Mouse (Mus musculus): ENCODE data around the gene Esyt1. TPM values are rescaled to one million over a fixed set of nuclear protein-coding genes. Genes with fewer than 3 reads are reported as not detected.
"Not testable (repeated sequence)": the region's sequence is repeated elsewhere in the genome, so short reads cannot be mapped to it uniquely, and the experiment has no call there.

Esyt1 gene
- polyA plus RNA-seq, 1 experiment from 2014 or later: 12.6 TPM

DNA sequence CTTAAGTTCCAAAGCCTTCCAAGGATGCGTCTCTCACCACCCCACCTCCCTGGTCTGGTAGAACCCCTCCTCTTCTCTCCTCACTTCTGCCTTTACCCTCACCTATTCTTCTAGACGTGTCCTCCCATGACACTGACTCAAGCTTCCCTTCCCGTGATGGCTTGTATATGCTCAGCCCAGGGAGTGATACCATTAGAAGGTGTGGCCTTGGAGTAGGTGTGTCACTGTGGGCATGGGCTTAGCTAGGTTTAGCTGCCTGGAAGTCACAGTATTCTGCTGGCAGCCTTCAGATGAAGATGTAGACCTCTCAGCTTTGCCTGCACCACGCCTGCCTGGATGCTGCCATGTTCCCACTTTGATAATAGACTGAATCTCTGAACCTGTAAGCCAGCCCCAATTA is 10.6 kb downstream of the Esyt1 start:
- Histone ChIP-seq H3K4me3 (ENCODE audit: low read depth, low read length) (no peak overlapping the region), H3K36me3 (ENCODE audit: control insufficient read depth, insufficient read depth, low read length) (no peaks in the 10 kb centered on the region), H3K4me2 (replicated peaks; ENCODE audit: low read depth, low read length) (no peak overlapping the region), H3K27ac (ENCODE audit: low read depth, low read length) (no peak overlapping the region), H3K4me1 (replicated peaks; ENCODE audit: control insufficient read depth, insufficient read depth, low read length) (no peaks in the 10 kb centered on the region), H3K27me3 (ENCODE audit: control insufficient read depth, insufficient read depth, low read length) (peaks cover 28% of the 10 kb centered on the region), H3K9me3 (ENCODE audit: control insufficient read depth, low read length) (no peaks in the 10 kb centered on the region), H3K9ac (ENCODE audit: low read depth, low read length) (no peak overlapping the region)
- 75% methylated on average over 4 of the region's 4 CpGs for WGBS
- DNase-seq (ENCODE audit: low spot score) (no peak), ATAC-seq (ENCODE audit: low FRiP score) (no peak)

- peaks cover 14% of the 10 kb centered on the region for H3K27me3 ChIP-seq (ENCODE audit: control insufficient read depth, insufficient read depth, low read length)
- no peak overlapping the region for H3K4me2 ChIP-seq (replicated peaks; ENCODE audit: low read depth, low read length)
- 85% methylated on average over 12 of the region's 12 CpGs for WGBS
- no peak overlapping the region for H3K4me3 ChIP-seq (ENCODE audit: low read depth, low read length)
- no peak overlapping the region for H3K27ac ChIP-seq (ENCODE audit: low read depth, low read length)
- no peak overlapping the region for H3K9ac ChIP-seq (ENCODE audit: low read depth, low read length)
- no peaks in the 10 kb centered on the region for H3K36me3 ChIP-seq (ENCODE audit: control insufficient read depth, insufficient read depth, low read length)
- ATAC-seq (ENCODE audit: low FRiP score) (no peak), DNase-seq (ENCODE audit: low spot score) (no peak)
- H3K4me1 ChIP-seq (replicated peaks; ENCODE audit: control insufficient read depth, insufficient read depth, low read length): no peaks in the 10 kb centered on the region
- H3K9me3 ChIP-seq (ENCODE audit: control insufficient read depth, low read length): no peaks in the 10 kb centered on the region
These were observed 13.9 kb downstream of the Esyt1 start for GRCm38 (mm10) chr10:128511761-128512160.

DNA sequence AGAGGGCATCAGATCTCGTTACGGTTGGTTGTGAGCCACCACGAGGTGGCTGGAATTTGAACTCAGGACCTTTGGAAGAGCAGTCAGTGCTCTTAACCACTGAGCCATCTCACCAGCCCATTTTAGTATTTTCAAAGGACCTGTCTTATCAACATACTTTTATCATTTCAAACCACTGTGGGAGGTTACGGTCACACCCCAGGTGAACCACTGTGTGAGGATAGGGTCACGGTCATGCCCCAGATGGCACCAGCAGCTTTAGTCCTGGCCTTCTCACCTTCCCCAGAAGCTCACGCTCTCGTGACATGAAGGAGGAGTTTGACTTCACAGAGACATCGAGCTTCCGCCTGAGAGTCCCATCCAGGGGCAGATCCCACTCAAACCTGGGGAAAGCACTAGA is 14.5 kb downstream of the Esyt1 start:
- Histone ChIP-seq H3K4me2 (replicated peaks; ENCODE audit: low read depth, low read length) (no peak overlapping the region), H3K36me3 (ENCODE audit: control insufficient read depth, insufficient read depth, low read length) (no peaks in the 10 kb centered on the region), H3K4me3 (ENCODE audit: low read depth, low read length) (no peak overlapping the region), H3K27me3 (ENCODE audit: control insufficient read depth, insufficient read depth, low read length) (peaks cover 10% of the 10 kb centered on the region), H3K9me3 (ENCODE audit: control insufficient read depth, low read length) (no peaks in the 10 kb centered on the region), H3K9ac (ENCODE audit: low read depth, low read length) (no peak overlapping the region), H3K4me1 (replicated peaks; ENCODE audit: control insufficient read depth, insufficient read depth, low read length) (no peaks in the 10 kb centered on the region), H3K27ac (ENCODE audit: low read depth, low read length) (no peak overlapping the region)
- no peak for DNase-seq (ENCODE audit: low spot score)
- WGBS: 90% methylated on average over 9 of the region's 9 CpGs
- no peak for ATAC-seq (ENCODE audit: low FRiP score)

GRCm38 (mm10) chr10:128510301-128510700 is 15.4 kb downstream of the Esyt1 start:
- no peaks in the 10 kb centered on the region for H3K36me3 ChIP-seq (ENCODE audit: control insufficient read depth, insufficient read depth, low read length)
- H3K9ac ChIP-seq (ENCODE audit: low read depth, low read length): no peak overlapping the region
- 0 out of 2 replicates have a peak, but pooled peaks cover 2% of the 10 kb centered on the region for H3K27me3 ChIP-seq (ENCODE audit: control insufficient read depth, insufficient read depth, low read length)
- WGBS: 90% methylated on average over 11 of the region's 11 CpGs
- H3K4me3 ChIP-seq (ENCODE audit: low read depth, low read length): no peak overlapping the region
- H3K4me1 ChIP-seq (replicated peaks; ENCODE audit: control insufficient read depth, insufficient read depth, low read length): no peaks in the 10 kb centered on the region
- DNase-seq (ENCODE audit: low spot score) (no peak), ATAC-seq (ENCODE audit: low FRiP score) (no peak)
- H3K9me3 ChIP-seq (ENCODE audit: control insufficient read depth, low read length): no peaks in the 10 kb centered on the region
- H3K4me2 ChIP-seq (replicated peaks; ENCODE audit: low read depth, low read length): no peak overlapping the region
- H3K27ac ChIP-seq (ENCODE audit: low read depth, low read length): no peak overlapping the region

DNA sequence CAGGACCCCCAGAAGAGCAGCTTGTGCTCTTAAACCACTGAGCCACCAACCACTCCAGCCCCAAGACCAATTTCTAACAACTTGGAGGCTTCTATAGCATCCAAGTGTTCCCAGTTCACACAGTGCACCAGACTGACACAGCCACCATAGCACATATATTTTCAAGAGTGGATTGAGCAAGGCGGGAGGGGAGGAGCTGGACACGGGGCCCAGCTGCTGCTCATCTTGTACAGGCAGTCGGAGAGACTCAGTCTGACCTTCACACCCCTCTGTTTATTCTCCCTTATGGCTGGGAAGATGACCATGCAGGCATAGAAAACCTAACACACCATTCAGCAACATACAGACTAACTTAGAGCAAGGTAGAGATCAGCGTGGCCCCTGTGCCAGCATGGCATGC is 15.8 kb downstream of the Esyt1 start:
- no peaks in the 10 kb centered on the region for H3K9me3 ChIP-seq (ENCODE audit: control insufficient read depth, low read length)
- no peak for ATAC-seq (ENCODE audit: low FRiP score)
- no peak for DNase-seq (ENCODE audit: low spot score)
- no peaks in the 10 kb centered on the region for H3K36me3 ChIP-seq (ENCODE audit: control insufficient read depth, insufficient read depth, low read length)
- H3K9ac ChIP-seq (ENCODE audit: low read depth, low read length): no peak overlapping the region
- no peak overlapping the region for H3K4me2 ChIP-seq (replicated peaks; ENCODE audit: low read depth, low read length)
- H3K4me3 ChIP-seq (ENCODE audit: low read depth, low read length): no peak overlapping the region
- H3K4me1 ChIP-seq (replicated peaks; ENCODE audit: control insufficient read depth, insufficient read depth, low read length): no peaks in the 10 kb centered on the region
- 84% methylated on average over 4 of the region's 4 CpGs for WGBS
- H3K27ac ChIP-seq (ENCODE audit: low read depth, low read length): no peak overlapping the region
- H3K27me3 ChIP-seq (ENCODE audit: control insufficient read depth, insufficient read depth, low read length): no peaks in the 10 kb centered on the region

DNA sequence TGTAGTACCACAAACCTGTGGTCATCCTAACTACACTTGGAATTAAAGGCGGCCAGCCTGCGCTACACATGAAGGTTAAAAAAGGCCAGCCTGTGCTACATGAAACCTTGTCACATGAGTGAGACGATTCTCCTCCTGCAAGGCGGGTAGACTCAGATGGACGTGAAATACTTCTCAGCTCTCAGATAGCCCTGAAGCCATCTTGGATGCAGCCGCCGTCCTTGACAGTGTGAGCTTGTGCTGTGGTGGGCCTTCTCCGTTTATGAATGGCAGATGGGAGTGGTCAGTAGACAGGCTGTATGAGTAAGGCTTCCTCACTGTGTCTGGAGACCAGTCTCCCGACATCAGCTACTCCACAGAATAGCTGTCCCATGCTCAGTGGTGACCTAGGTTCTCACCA is 16.5 kb downstream of the Esyt1 start:
- no peak for DNase-seq (ENCODE audit: low spot score)

GRCm38 (mm10) chr10:128508260-128508659 is 17.4 kb downstream of the Esyt1 start:
- no peak overlapping the region for H3K27ac ChIP-seq (ENCODE audit: low read depth, low read length)
- 87% methylated on average over 9 of the region's 9 CpGs for WGBS
- no peak overlapping the region for H3K4me2 ChIP-seq (replicated peaks; ENCODE audit: low read depth, low read length)
- no peaks in the 10 kb centered on the region for H3K9me3 ChIP-seq (ENCODE audit: control insufficient read depth, low read length)
- no peak overlapping the region for H3K4me3 ChIP-seq (ENCODE audit: low read depth, low read length)
- DNase-seq (ENCODE audit: low spot score): no peak
- no peaks in the 10 kb centered on the region for H3K36me3 ChIP-seq (ENCODE audit: control insufficient read depth, insufficient read depth, low read length)
- H3K9ac ChIP-seq (ENCODE audit: low read depth, low read length): no peak overlapping the region
- no peaks in the 10 kb centered on the region for H3K27me3 ChIP-seq (ENCODE audit: control insufficient read depth, insufficient read depth, low read length)
- H3K4me1 ChIP-seq (replicated peaks; ENCODE audit: control insufficient read depth, insufficient read depth, low read length): no peaks in the 10 kb centered on the region
- ATAC-seq (ENCODE audit: low FRiP score): no peak

More for the DNA sequence above, 16.5 kb downstream of the Esyt1 start:
- Histone ChIP-seq H3K27me3 (ENCODE audit: control insufficient read depth, insufficient read depth, low read length) (no peaks in the 10 kb centered on the region), H3K4me3 (ENCODE audit: low read depth, low read length) (no peak overlapping the region), H3K9me3 (ENCODE audit: control insufficient read depth, low read length) (no peaks in the 10 kb centered on the region), H3K4me1 (replicated peaks; ENCODE audit: control insufficient read depth, insufficient read depth, low read length) (no peaks in the 10 kb centered on the region), H3K27ac (ENCODE audit: low read depth, low read length) (no peak overlapping the region), H3K4me2 (replicated peaks; ENCODE audit: low read depth, low read length) (no peak overlapping the region), H3K36me3 (ENCODE audit: control insufficient read depth, insufficient read depth, low read length) (no peaks in the 10 kb centered on the region), H3K9ac (ENCODE audit: low read depth, low read length) (no peak overlapping the region)
- 85% methylated on average over 9 of the region's 9 CpGs for WGBS
- ATAC-seq (ENCODE audit: low FRiP score): no peak

DNA sequence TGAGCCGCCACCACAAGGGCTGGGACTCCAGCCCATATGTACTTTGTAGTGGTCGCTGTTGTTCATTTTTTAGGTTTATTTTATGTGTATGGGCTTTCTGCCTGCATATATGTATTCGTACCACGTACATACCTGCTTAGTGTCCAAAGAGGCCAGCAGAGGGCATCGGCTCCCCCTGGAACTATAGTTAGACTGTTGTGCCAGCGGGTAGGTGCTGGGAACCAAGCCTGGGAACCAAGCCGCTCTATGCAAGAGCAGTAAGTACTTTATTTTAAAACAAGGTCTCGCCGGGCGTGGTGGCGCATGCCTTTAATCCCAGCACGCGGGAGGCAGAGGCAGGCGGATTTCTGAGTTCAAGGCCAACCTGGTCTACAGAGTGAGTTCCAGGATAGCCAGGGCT is 19.7 kb downstream of the Esyt1 start:
- no peak overlapping the region for H3K9ac ChIP-seq (ENCODE audit: low read depth, low read length)
- WGBS: 93% methylated on average over 14 of the region's 14 CpGs
- no peaks in the 10 kb centered on the region for H3K27me3 ChIP-seq (ENCODE audit: control insufficient read depth, insufficient read depth, low read length)
- no peak overlapping the region for H3K4me3 ChIP-seq (ENCODE audit: low read depth, low read length)
- no peak for DNase-seq (ENCODE audit: low spot score)
- H3K4me1 ChIP-seq (replicated peaks; ENCODE audit: control insufficient read depth, insufficient read depth, low read length): no peaks in the 10 kb centered on the region
- H3K9me3 ChIP-seq (ENCODE audit: control insufficient read depth, low read length): no peaks in the 10 kb centered on the region
- no peak overlapping the region for H3K27ac ChIP-seq (ENCODE audit: low read depth, low read length)
- no peaks in the 10 kb centered on the region for H3K36me3 ChIP-seq (ENCODE audit: control insufficient read depth, insufficient read depth, low read length)
- ATAC-seq (ENCODE audit: low FRiP score): no peak
- H3K4me2 ChIP-seq (replicated peaks; ENCODE audit: low read depth, low read length): no peak overlapping the region

- H3K27me3 ChIP-seq (ENCODE audit: control insufficient read depth, insufficient read depth, low read length); H3K9ac ChIP-seq (ENCODE audit: low read depth, low read length); H3K36me3 ChIP-seq (ENCODE audit: control insufficient read depth, insufficient read depth, low read length); DNase-seq (ENCODE audit: low spot score); H3K9me3 ChIP-seq (ENCODE audit: control insufficient read depth, low read length); H3K4me1 ChIP-seq (replicated peaks; ENCODE audit: control insufficient read depth, insufficient read depth, low read length); ATAC-seq (ENCODE audit: low FRiP score); H3K27ac ChIP-seq (ENCODE audit: low read depth, low read length); H3K4me3 ChIP-seq (ENCODE audit: low read depth, low read length); H3K4me2 ChIP-seq (replicated peaks; ENCODE audit: low read depth, low read length): not testable (repeated sequence)
- WGBS: 90% methylated on average over 5 of the region's 5 CpGs
These were observed 20.4 kb downstream of the Esyt1 start for GRCm38 (mm10) chr10:128505371-128505667.

Measured in hindbrain, embryonic 11.5 days (tissue).